Mouse (Mus musculus): Measurements from ENCODE around the gene Hspbap1. TPM values are rescaled to one million over a fixed set of nuclear protein-coding genes. Genes with fewer than 3 reads are reported as not detected.

Gene Hspbap1
- polyA plus RNA-seq, 1 experiment from 2014 or later = 21.9 TPM

DNA sequence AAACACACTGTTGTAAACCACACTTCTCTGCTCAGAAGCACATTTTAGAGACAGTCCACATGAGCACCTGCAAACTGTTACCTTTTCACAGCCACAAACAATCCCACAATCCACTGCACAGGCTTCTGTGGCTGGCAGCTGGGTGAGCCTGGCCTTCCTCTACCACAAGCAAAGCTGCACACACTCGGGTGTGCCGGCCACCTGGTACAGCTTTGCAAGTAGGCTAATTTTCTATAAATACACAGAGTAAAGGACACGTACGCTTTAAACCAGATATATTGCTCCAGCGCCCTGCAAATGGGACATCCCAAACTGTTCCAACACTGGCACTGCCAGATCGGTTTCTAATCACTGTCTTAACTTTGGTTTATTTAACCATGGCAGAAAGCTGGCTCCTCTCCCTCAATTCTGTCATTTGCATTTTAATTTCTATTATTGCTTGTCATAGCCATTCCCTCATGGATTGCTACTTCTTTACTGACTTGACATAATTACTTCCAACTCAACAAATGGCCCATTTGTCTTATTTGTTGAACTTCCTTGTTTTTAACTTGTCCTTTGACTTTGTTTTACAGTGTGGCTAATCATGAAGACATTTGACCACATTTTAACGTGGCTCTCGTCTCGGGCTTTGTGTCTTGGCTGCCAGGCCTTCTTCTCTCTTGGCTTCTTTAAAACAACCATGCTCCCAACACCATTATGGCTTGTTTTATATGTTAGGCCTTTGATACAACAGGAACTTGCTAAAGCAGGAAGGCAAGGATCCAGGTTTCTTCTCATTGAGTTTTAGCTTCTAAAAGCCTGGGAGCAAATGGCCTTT lies 22.5 kb upstream of the Hspbap1 start:
- H3K27ac ChIP-seq = no peak overlapping the region
- no peaks in the 10 kb centered on the region for H3K4me1 ChIP-seq
- no peak for ATAC-seq (ENCODE audit: low FRiP score, low read depth)
- no peak overlapping the region for H3K4me2 ChIP-seq (replicated peaks)
- H3K27me3 ChIP-seq (replicated peaks) = no peaks in the 10 kb centered on the region
- H3K9ac ChIP-seq = no peak overlapping the region
- no peaks in the 10 kb centered on the region for H3K36me3 ChIP-seq
- H3K4me3 ChIP-seq = no peak overlapping the region
- 80% methylated on average over 9 of the region's 9 CpGs for WGBS
- H3K9me3 ChIP-seq = no peaks in the 10 kb centered on the region

DNA sequence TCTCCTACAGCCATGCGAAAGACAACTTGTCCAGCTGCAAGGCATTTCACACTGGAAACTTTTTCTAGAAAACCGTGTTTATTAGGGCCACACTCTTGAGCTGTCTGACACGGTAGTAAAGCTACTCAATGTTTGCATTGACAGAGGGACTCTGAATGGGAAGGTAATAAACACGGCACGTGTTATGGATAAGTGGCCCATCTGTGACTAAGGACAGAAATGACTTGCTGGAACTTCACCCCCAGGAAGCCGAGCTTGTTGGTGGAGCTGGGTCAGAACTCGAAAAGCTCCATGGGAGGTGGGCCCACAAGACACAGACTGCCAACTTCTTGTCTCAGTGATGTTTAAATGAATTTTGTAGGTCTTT lies 22.0 kb upstream of the Hspbap1 start:
- WGBS = 68% methylated on average over 7 of the region's 7 CpGs

DNA sequence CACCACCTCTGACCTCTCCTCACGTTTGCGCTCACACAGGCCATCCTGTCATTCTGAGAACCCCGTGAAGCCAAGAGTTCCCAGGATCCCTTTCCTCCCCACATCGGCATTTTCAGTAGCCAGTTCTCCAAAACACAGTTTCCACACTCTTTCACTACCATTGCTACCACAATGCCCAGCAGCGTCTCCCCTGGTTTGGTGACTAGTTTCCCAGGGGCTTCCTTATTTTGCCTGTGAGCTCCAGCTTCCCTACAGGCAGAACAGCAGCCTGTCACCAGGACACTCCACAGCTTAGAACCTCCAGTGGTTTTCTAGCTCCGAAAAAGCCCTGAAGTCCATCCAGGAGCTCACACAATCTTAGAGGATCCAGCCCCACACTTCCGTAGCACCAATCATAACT lies 20.8 kb upstream of the Hspbap1 start:
- no peaks in the 10 kb centered on the region for H3K36me3 ChIP-seq
- ATAC-seq (ENCODE audit: low FRiP score, low read depth) = no peak
- H3K4me2 ChIP-seq (replicated peaks) = no peak overlapping the region
- H3K9me3 ChIP-seq = no peaks in the 10 kb centered on the region
- no peaks in the 10 kb centered on the region for H3K4me1 ChIP-seq
- no peaks in the 10 kb centered on the region for H3K27me3 ChIP-seq (replicated peaks)
- H3K4me3 ChIP-seq = no peak overlapping the region
- 81% methylated on average over 7 of the region's 7 CpGs for WGBS
- H3K27ac ChIP-seq = no peak overlapping the region
- H3K9ac ChIP-seq = no peak overlapping the region

More for the DNA sequence above, 22.0 kb upstream of the Hspbap1 start:
- no peaks in the 10 kb centered on the region for H3K9me3 ChIP-seq
- H3K27me3 ChIP-seq (replicated peaks) = no peaks in the 10 kb centered on the region
- H3K36me3 ChIP-seq = no peaks in the 10 kb centered on the region
- H3K4me1 ChIP-seq = no peaks in the 10 kb centered on the region
- no peak overlapping the region for H3K4me3 ChIP-seq
- H3K9ac ChIP-seq = no peak overlapping the region
- H3K4me2 ChIP-seq (replicated peaks) = no peak overlapping the region
- no peak overlapping the region for H3K27ac ChIP-seq
- ATAC-seq (ENCODE audit: low FRiP score, low read depth) = no peak

DNA sequence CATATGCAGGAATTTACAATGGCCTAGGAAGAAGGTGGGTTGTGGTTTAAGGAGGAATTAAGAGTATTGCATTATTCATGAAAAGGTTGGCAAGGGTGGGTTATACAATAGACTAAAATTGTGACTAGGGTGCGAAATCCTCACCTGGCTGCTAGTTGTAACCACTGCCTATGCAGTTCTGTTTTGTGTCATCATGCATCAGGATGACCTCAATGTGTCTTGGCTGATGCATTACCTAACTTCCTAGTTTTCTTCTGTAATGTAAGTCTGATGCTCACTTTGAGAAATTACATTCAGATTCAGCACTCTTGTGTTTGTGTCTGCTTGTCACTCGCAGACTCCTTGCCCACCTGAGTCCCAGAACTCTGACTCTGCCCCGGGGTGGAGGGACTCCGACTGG lies 18.3 kb upstream of the Hspbap1 start:
- no peak overlapping the region for H3K4me2 ChIP-seq (replicated peaks)
- no peaks in the 10 kb centered on the region for H3K36me3 ChIP-seq
- H3K9me3 ChIP-seq = no peaks in the 10 kb centered on the region
- no peak for ATAC-seq (ENCODE audit: low FRiP score, low read depth)
- H3K27ac ChIP-seq = no peak overlapping the region
- no peak overlapping the region for H3K4me3 ChIP-seq
- 92% methylated on average over 4 of the region's 4 CpGs for WGBS
- H3K9ac ChIP-seq = no peak overlapping the region
- no peaks in the 10 kb centered on the region for H3K4me1 ChIP-seq
- H3K27me3 ChIP-seq (replicated peaks) = no peaks in the 10 kb centered on the region

DNA sequence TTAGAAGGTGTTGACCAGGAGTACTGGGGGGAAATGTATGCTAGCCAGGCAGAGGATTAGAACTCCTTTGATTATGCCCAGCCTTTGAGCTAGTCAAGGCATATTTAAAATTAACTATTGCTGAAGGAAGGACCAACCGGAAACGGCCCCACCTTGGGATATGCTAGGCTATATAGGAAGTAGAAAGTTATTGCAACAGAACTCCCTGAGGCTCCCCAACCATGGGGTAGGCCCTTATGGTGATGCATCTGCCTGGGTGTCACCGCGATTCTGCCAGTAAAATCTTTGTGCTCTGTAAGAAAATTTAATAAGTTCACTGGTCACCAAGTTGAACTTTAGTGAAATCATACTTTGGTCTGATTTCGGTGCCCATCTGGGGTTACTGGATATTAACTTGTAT lies 16.2 kb upstream of the Hspbap1 start:
- 96% methylated on average over 5 of the region's 5 CpGs for WGBS
- no peaks in the 10 kb centered on the region for H3K9me3 ChIP-seq
- ATAC-seq (ENCODE audit: low FRiP score, low read depth) = no peak
- H3K4me1 ChIP-seq = no peaks in the 10 kb centered on the region
- H3K9ac ChIP-seq = no peak overlapping the region
- H3K36me3 ChIP-seq = no peaks in the 10 kb centered on the region
- no peaks in the 10 kb centered on the region for H3K27me3 ChIP-seq (replicated peaks)
- no peak overlapping the region for H3K27ac ChIP-seq
- H3K4me3 ChIP-seq = no peak overlapping the region
- H3K4me2 ChIP-seq (replicated peaks) = no peak overlapping the region

DNA sequence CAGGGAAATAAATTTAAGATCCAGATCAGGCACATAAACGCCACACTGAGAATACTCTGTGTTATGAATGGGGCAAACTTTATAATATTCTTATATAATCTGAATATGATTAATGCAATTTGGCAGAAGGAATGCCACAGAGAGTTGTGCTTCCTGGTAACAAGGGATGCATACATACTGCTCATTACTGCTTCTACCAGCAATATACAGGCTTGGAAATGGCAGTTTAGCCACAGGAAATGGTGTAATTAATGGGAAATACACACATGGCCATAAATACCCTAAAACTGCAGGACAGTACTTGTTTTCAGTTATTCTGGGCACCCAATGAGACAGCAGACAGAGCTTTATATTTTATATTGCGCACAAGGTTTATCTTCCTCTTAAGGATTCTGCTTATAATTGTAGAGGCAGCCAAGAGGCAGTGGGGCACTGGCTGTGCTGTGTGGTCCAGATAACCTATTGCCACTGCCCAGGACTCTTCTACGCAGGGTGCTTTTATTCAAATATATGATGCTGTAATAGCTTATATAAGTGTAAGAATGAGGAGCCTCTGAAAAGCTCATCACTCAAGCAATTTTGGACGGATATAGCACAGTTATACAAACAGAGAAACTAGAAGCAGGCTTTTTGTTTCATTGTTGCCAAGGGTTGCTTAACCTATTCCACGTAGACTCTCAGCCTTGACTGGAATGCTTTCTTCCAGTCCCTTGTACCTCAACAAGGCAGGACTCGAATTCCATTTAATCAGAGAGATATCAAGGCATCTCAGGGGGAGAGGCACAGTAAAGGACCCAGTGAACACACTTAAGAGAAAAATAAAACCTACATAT lies 14.5 kb upstream of the Hspbap1 start:
- no peaks in the 10 kb centered on the region for H3K27me3 ChIP-seq (replicated peaks)
- no peaks in the 10 kb centered on the region for H3K4me1 ChIP-seq
- no peaks in the 10 kb centered on the region for H3K36me3 ChIP-seq
- no peak overlapping the region for H3K27ac ChIP-seq
- ATAC-seq (ENCODE audit: low FRiP score, low read depth) = no peak
- H3K4me3 ChIP-seq = no peak overlapping the region
- no peak overlapping the region for H3K4me2 ChIP-seq (replicated peaks)
- H3K9me3 ChIP-seq = no peaks in the 10 kb centered on the region
- no peak overlapping the region for H3K9ac ChIP-seq
- 84% methylated on average over 6 of the region's 6 CpGs for WGBS

DNA sequence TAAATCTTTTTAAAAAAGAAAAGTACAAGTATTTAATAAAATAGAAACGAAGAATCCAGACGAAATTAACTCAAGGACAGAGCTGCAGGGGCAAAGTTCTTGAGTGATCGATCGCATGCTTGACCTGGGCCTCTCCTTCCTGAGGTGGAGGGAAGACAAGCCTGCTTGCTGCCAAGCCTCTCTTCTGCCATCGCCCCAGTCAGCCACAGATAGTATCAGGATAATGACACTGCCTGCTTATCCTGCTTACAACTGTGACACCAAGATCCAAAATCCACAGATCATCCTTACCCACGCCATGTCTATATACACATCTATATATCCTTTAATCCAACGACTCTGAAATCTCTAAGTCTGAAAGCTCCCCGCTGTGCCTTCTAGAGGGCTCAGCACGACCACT lies 13.5 kb upstream of the Hspbap1 start:
- Histone ChIP-seq H3K4me3 (no peak overlapping the region), H3K27me3 (replicated peaks) (no peaks in the 10 kb centered on the region), H3K9ac (no peak overlapping the region), H3K4me2 (replicated peaks) (no peak overlapping the region), H3K27ac (no peak overlapping the region), H3K4me1 (no peaks in the 10 kb centered on the region), H3K9me3 (no peaks in the 10 kb centered on the region), H3K36me3 (no peaks in the 10 kb centered on the region)
- 89% methylated on average over 9 of the region's 9 CpGs for WGBS
- no peak for ATAC-seq (ENCODE audit: low FRiP score, low read depth)

DNA sequence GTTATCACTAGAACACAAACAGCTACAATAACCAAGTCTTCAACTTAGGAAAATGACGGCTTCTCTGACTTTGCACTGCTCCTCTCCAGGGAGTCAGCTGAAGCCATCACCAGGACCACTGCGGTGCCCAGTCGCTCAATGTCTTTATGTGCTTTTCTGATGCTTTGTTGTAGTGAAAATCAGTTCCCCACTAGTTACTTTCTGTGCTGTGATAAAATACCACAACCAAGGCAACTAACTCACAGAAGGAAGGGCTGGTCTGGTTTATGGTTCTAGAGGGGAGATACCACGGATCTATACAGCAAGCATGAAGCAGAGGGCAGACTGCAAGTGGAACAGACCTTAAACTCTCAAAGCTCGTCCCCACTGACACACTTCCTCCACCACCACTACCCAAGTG lies 10.8 kb upstream of the Hspbap1 start:
- 88% methylated on average over 5 of the region's 5 CpGs for WGBS
- no peaks in the 10 kb centered on the region for H3K4me1 ChIP-seq
- no peak overlapping the region for H3K9ac ChIP-seq

DNA sequence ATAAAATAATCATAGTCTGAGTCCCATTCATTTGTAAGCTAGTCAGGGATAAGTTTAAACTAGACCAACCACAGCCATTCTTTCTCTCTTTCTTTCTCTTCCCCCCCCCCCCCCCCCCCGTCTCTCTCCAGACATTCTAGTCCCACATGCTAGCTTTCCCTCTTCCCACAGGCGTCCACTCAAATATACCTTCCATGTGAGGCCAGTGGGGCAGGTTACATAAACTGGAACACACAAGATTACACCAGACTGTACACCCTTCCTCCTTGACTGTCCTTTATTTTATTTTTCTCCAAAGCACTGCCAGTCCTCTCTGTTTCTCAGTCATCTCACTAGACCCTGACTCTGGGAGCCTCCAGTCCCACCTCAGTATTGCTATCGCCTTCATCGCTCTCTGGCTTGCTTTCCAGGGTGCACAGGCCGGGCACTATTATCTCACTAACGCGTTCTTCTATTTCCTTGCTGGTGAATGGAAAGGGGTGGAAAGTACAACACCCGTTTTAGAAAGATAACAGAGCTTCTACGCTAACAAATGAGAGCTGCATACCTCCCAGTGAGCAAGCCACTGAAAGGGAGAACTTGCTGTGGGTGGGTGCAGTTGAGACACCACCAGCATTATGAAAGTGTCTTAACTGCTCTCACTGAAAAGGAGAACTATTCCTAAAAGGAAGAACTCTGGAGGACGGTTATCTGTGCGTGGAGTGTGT lies 6.4 kb upstream of the Hspbap1 start:
- no peak overlapping the region for H3K4me2 ChIP-seq (replicated peaks)
- WGBS = 85% methylated on average over 11 of the region's 11 CpGs
- no peak overlapping the region for H3K27ac ChIP-seq
- no peak overlapping the region for H3K4me3 ChIP-seq
- H3K4me1 ChIP-seq = peaks cover 13% of the 10 kb centered on the region
- no peak overlapping the region for H3K9ac ChIP-seq
- H3K36me3 ChIP-seq = no peaks in the 10 kb centered on the region
- no peaks in the 10 kb centered on the region for H3K27me3 ChIP-seq (replicated peaks)
- H3K9me3 ChIP-seq = no peaks in the 10 kb centered on the region
- no peak for ATAC-seq (ENCODE audit: low FRiP score, low read depth)

More for the DNA sequence above, 10.8 kb upstream of the Hspbap1 start:
- Histone ChIP-seq H3K27ac (no peak overlapping the region), H3K27me3 (replicated peaks) (no peaks in the 10 kb centered on the region), H3K36me3 (no peaks in the 10 kb centered on the region), H3K9me3 (no peaks in the 10 kb centered on the region), H3K4me3 (no peak overlapping the region), H3K4me2 (replicated peaks) (no peak overlapping the region)
- no peak for ATAC-seq (ENCODE audit: low FRiP score, low read depth)

DNA sequence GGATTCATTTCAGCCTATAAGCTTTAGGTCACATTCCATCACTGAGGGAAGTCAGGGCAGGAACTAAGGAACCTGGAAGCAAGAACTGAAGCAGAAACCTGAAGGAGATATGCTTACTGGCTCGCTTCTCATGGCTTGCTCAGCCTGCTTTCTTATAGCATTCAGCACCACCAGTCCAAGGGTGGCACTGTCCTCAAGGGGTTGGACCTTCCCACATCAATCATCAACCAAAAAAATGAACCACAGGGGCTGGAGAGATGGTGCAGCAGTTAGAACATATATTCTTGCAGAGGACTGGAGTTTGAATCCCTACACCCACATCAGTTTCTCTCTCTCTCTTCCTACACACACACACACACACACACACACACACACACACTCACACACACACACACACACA lies 5.2 kb upstream of the Hspbap1 start:
- H3K4me3 ChIP-seq = no peak overlapping the region
- H3K27ac ChIP-seq = no peak overlapping the region
- H3K4me1 ChIP-seq = peaks cover 13% of the 10 kb centered on the region
- no peaks in the 10 kb centered on the region for H3K27me3 ChIP-seq (replicated peaks)
- H3K9ac ChIP-seq = no peak overlapping the region
- 87% methylated on average over 1 of the region's 1 CpGs for WGBS
- no peak for ATAC-seq (ENCODE audit: low FRiP score, low read depth)
- H3K36me3 ChIP-seq = no peaks in the 10 kb centered on the region
- H3K4me2 ChIP-seq (replicated peaks) = no peak overlapping the region
- H3K9me3 ChIP-seq = no peaks in the 10 kb centered on the region

DNA sequence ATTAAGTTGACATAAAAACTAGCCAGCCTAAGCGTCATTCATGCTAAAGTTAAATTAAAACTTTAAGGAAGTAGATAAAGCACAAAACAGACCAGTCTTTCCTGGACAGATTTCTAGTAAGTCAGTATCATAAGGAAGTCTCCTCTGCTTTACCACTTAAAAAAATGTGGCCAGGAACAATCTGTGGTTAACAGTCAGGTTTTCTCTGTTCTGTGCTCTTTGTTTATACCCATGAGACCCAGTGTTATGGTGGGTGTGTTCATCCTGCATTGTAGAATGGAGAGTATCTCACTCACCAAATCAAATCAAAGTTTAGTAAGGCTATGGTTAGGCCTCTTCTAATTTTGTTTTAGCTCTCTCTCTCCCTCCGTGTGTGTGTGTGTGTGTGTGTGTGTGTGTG lies 4.7 kb upstream of the Hspbap1 start:
- Histone ChIP-seq H3K36me3 (no peaks in the 10 kb centered on the region), H3K4me1 (peaks cover 13% of the 10 kb centered on the region), H3K9me3 (no peaks in the 10 kb centered on the region), H3K4me2 (replicated peaks) (no peak overlapping the region), H3K27me3 (replicated peaks) (no peaks in the 10 kb centered on the region), H3K27ac (no peak overlapping the region), H3K4me3 (no peak overlapping the region), H3K9ac (no peak overlapping the region)
- WGBS = 89% methylated on average over 2 of the region's 2 CpGs
- ATAC-seq (ENCODE audit: low FRiP score, low read depth) = no peak

DNA sequence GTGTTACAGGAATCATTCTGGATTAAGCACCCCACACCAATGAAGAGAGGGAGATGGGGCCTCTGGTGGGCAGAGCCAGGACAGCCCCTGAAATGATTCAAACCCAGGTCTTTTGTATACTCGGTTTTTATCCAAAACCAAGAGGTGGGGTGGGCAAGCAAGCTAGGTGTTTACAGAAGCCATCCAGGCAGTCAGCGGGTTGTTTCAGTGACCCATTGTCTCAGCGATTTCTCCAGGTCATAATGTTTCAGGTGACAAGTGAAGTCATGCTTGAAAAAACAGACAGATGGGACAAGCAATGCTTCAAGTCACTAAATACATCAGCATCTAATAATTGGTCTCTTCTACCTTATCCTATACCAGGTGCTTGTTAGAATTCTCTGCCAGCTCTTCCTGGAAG lies 3.8 kb upstream of the Hspbap1 start:
- H3K27ac ChIP-seq = no peak overlapping the region
- H3K27me3 ChIP-seq (replicated peaks) = no peaks in the 10 kb centered on the region
- H3K36me3 ChIP-seq = no peaks in the 10 kb centered on the region
- H3K4me3 ChIP-seq = no peak overlapping the region
- H3K4me1 ChIP-seq = peaks cover 22% of the 10 kb centered on the region
- no peaks in the 10 kb centered on the region for H3K9me3 ChIP-seq
- no peak overlapping the region for H3K4me2 ChIP-seq (replicated peaks)
- no peak overlapping the region for H3K9ac ChIP-seq
- 85% methylated on average over 3 of the region's 3 CpGs for WGBS
- ATAC-seq (ENCODE audit: low FRiP score, low read depth) = no peak
